Mouse (Mus musculus) C2C12 (cell line): ENCODE measurements around the gene Snx20.

Experiments
- CEBPB ChIP-seq: IDR thresholded peaks from one replicate; pipeline ENCODE4 v1.6.1; 2011; ENCODE audit warnings: low read depth, mild to moderate bottlenecking, control low read depth, moderate library complexity
- CTCF ChIP-seq: IDR thresholded peaks from one replicate; pipeline ENCODE4 v1.5.1; 2011; ENCODE audit not compliant: control insufficient read depth, insufficient read depth, insufficient read length
- FOSL1 ChIP-seq: IDR thresholded peaks from one replicate; pipeline ENCODE4 v1.8.0; 2011; ENCODE audit warnings: mild to moderate bottlenecking, low read length; ENCODE audit not compliant: poor library complexity, insufficient read depth, severe bottlenecking
- MAX ChIP-seq: IDR thresholded peaks from one replicate; pipeline ENCODE4 v1.6.1; 2011; ENCODE audit warnings: mild to moderate bottlenecking, control low read depth
- MYOD1 ChIP-seq: IDR thresholded peaks from one replicate; pipeline ENCODE4 v1.6.1; 2011; ENCODE audit warnings: low read depth; ENCODE audit not compliant: control insufficient read depth, insufficient read length
- MYOG ChIP-seq: IDR thresholded peaks from one replicate; pipeline ENCODE4 v1.6.1; 2011; ENCODE audit not compliant: control insufficient read depth, insufficient read length; ENCODE audit errors: extremely low read depth
- USF1 ChIP-seq: IDR thresholded peaks from one replicate; pipeline ENCODE4 v1.6.1; 2011; ENCODE audit warnings: low read depth, mild to moderate bottlenecking, control low read depth, moderate library complexity

DNA sequence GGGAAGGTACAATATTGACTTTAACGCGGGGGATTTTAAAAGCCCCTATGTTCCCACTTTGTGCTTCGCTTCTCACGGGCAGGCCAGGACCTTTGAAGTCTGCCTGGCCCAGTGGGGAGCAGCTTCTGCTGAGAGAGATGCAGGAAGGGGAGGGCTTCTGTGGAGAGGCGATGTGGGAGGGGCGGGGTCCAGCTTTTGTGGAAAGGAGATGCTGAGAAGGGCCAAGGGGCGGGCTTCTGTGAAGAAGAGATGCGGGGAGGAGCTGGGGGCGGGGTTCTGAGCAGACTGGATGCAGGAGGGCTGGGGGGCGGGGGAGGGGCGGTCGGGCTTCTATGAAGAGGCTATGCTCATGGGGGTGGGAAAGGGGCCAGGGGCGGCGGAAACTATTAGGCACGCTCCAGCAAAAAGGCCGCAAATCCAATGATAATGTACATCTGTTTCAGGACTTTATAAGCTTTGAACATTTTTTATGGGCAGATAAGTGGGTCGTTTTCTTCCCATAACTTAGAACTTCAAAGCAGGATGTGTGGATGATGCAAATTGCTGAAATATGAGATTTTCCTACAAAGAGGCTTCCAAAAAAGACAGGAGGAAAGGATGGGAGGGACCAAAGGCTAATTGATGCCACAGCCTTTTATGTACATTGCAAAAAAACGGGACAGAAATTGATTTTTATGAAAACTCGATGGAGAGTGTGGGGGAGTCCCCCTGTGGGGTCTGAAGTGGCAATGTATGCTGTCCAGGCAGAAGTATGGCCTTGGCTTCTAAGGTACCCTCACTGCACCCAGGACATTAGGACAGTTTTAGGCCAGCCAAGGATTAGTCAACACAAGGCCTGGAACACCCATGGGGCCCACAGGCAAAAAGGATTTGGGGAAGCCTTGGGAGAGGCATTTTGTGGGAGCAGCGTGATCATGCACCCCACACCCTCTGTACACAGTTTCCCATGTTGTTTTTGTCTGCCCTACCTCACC is 31.6 kb downstream of the Snx20 start:
- TF ChIP-seq USF1 = no peak
- no peak for TF ChIP-seq CTCF
- TF ChIP-seq CEBPB = no peak
- no peak for TF ChIP-seq MAX
- no peak for TF ChIP-seq FOSL1
- no peak for TF ChIP-seq MYOG
- TF ChIP-seq MYOD1 = no peak
